Mouse (Mus musculus) E14TG2a.4 (cell line): Measurements from ENCODE around the gene Rsph1.

ENCODE experiments used
- CTCF ChIP-seq: conservative IDR thresholded peaks from 2 replicates; pipeline ENCODE4 v1.5.1; 2014; ENCODE audit warnings: low read length
- NANOG ChIP-seq: IDR thresholded peaks from 2 replicates; pipeline ENCODE4 v1.6.1; 2014; ENCODE audit warnings: borderline replicate concordance, low read length, mixed read lengths
- POU5F1 ChIP-seq: IDR thresholded peaks from 2 replicates; pipeline ENCODE4 v1.6.1; 2014; ENCODE audit warnings: low read length, borderline replicate concordance

DNA sequence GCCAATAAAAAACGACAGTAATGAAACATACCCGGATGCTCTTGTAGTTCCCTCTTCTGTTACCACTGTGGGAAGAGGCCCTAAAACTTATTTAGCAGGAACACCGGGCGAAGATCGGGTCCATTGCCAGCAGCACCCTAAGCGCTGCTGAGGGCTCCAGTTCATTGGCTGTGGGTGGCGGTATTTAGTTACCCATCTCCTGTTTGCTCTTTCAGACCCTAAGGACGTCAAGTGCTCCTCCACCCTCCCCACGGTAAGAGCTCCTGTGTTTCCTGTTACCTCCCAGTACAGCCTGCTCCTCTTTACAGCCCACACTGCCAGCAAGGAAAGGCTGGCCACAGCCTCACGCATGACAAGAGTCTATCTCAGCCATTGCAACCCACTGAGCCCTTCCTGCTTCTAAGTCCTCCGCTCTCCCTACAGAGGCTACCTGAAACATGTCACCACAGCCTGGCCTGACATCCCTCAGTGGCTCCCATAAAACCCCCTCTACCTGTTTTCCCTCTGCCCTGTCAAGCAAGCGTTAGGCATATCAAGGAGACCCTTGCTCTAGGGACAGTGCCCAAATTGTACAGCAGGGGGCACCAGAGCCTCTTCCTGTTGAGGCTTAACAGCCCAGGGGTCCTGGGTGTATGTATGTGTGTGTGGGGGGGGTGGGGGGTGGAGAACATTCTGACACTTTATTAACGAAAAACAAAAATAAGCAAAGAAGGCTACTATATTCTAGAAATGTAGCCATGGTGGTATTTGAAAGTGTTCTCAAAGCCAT is 48.5 kb upstream of the Rsph1 start:
- TF ChIP-seq CTCF: peak; percentile 97
- TF ChIP-seq POU5F1: no peak
- no peak for TF ChIP-seq NANOG
